Mouse (Mus musculus): Measurements from ENCODE around the gene Gjc1.

Gjc1 gene

GRCm38 (mm10) chr11:102819021-102819782 lies at the start of gene Gjc1:
Gene Gjc1, minus strand, starts transcription at chr11:102819700.
- peak; percentile 40 to 61 for DNase-seq

- peak; percentile 73 to 77 for DNase-seq
Measured at GRCm38 (mm10) chr11:102864272-102864671, 44.8 kb upstream of the Gjc1 start.

- peak; percentile 32 to 45 for DNase-seq
Measured at GRCm38 (mm10) chr11:102859933-102860332, 40.4 kb upstream of the Gjc1 start.

GRCm38 (mm10) chr11:102858951-102859350 lies 39.5 kb upstream of the Gjc1 start:
- DNase-seq: peak; percentile 28 to 33

GRCm38 (mm10) chr11:102855941-102856340 lies 36.4 kb upstream of the Gjc1 start:
- no peak for DNase-seq

- no peak for DNase-seq
Measured at GRCm38 (mm10) chr11:102853760-102854159, 34.3 kb upstream of the Gjc1 start.

- DNase-seq: peak; percentile 74 to 78
Measured at GRCm38 (mm10) chr11:102851883-102852282, 32.4 kb upstream of the Gjc1 start.

- no peak for DNase-seq
Measured at GRCm38 (mm10) chr11:102845926-102846325, 26.4 kb upstream of the Gjc1 start.

GRCm38 (mm10) chr11:102838616-102839150 lies 19.2 kb upstream of the Gjc1 start:
- no peak for DNase-seq

GRCm38 (mm10) chr11:102838126-102838525 lies 18.6 kb upstream of the Gjc1 start:
- no peak for DNase-seq

- no peak for DNase-seq
Measured at GRCm38 (mm10) chr11:102837385-102837784, 17.9 kb upstream of the Gjc1 start.

- no peak for DNase-seq
Measured at GRCm38 (mm10) chr11:102836146-102836545, 16.6 kb upstream of the Gjc1 start.

GRCm38 (mm10) chr11:102835549-102835948 lies 16.0 kb upstream of the Gjc1 start, which contains the start of gene Higd1b:
Gene Higd1b, plus strand, starts transcription at chr11:102835849.
- DNase-seq: no peak

- no peak for DNase-seq
Measured at GRCm38 (mm10) chr11:102834219-102834618, 14.7 kb upstream of the Gjc1 start.

- DNase-seq: no peak
Measured at GRCm38 (mm10) chr11:102832700-102833297, 13.3 kb upstream of the Gjc1 start.

- DNase-seq: no peak
Measured at GRCm38 (mm10) chr11:102830276-102830675, 10.8 kb upstream of the Gjc1 start.

- DNase-seq: no peak
Measured at GRCm38 (mm10) chr11:102827097-102827496, 7.6 kb upstream of the Gjc1 start.

- DNase-seq: no peak
Measured at GRCm38 (mm10) chr11:102826476-102826875, 7.0 kb upstream of the Gjc1 start.

GRCm38 (mm10) chr11:102821231-102821630 lies 1.7 kb upstream of the Gjc1 start:
- no peak for DNase-seq

- DNase-seq: no peak
Measured at GRCm38 (mm10) chr11:102820432-102820831, 932 bp upstream of the Gjc1 start.

GRCm38 (mm10) chr11:102819783-102820385 lies 384 bp upstream of the Gjc1 start:
- DNase-seq: peak in 1 of 2 experiments; percentile 7

GRCm38 (mm10) chr11:102818121-102819020 lies 1.1 kb downstream of the Gjc1 start:
- peak in 1 of 2 experiments; percentile 33 for DNase-seq

- no peak for DNase-seq
Measured at GRCm38 (mm10) chr11:102814881-102815280, 4.6 kb downstream of the Gjc1 start.
